8 mouse cellular contexts compared by ENCODE assay signal in genomic region chr10:95415159-95415532, GRCm38 (mm10). TPM values are rescaled to one million over a fixed set of nuclear protein-coding genes. Genes with fewer than 3 reads are reported as not detected.
DNase-seq lines count a peak whose midpoint lies in the region; ATAC-seq lines count a peak whose summit lies in the region.

No protein-coding gene starts in this region.

- DNase-seq in lung, adult 18-20 months = peak; percentile 51 to 60
- no peak for DNase-seq in lung, postnatal 36 days
- peak; percentile 53 for DNase-seq in heart, postnatal 4 days
- no peak for DNase-seq in retina, embryonic 14.5 days (ENCODE audit: low spot score)
- no peak for DNase-seq in thymus, postnatal 36 days

- H3K9me3 ChIP-seq in embryonic facial prominence, embryonic 12.5 days = no peaks in the 10 kb centered on the region
- no peaks in the 10 kb centered on the region for H3K9me3 ChIP-seq in liver, embryonic 15.5 days (replicated peaks)
- no peaks in the 10 kb centered on the region for H3K9me3 ChIP-seq in stomach, embryonic 14.5 days (ENCODE audit: control insufficient read depth, low read depth, low read length)

- under 1% methylated on average over 15 of the region's 15 CpGs for WGBS in embryonic facial prominence, embryonic 12.5 days
- 1% methylated on average over 15 of the region's 15 CpGs for WGBS in liver, embryonic 15.5 days (ENCODE audit: insufficient replicate concordance)
- WGBS in stomach, embryonic 14.5 days = under 1% methylated on average over 15 of the region's 15 CpGs

- H3K36me3 ChIP-seq in embryonic facial prominence, embryonic 12.5 days = no peaks in the 10 kb centered on the region
- H3K36me3 ChIP-seq in liver, embryonic 15.5 days (replicated peaks) = no peaks in the 10 kb centered on the region
- no peaks in the 10 kb centered on the region; the same call in 1 of the 2 replicates for H3K36me3 ChIP-seq in stomach, embryonic 14.5 days (ENCODE audit: control insufficient read depth, insufficient read depth, low read length)

- peak overlapping the region; percentile 81 for H3K9ac ChIP-seq in embryonic facial prominence, embryonic 12.5 days
- H3K9ac ChIP-seq in liver, embryonic 15.5 days = no peak overlapping the region
- no peak overlapping the region; the same call in 1 of the 2 replicates for H3K9ac ChIP-seq in stomach, embryonic 14.5 days (replicated peaks; ENCODE audit: low read depth, low read length)

- peak overlapping the region; percentile 71 for H3K4me3 ChIP-seq in embryonic facial prominence, embryonic 12.5 days
- peak overlapping the region; percentile 68 for H3K4me3 ChIP-seq in liver, embryonic 15.5 days (replicated peaks)
- peak overlapping the region; percentile 53 for H3K4me3 ChIP-seq in stomach, embryonic 14.5 days (ENCODE audit: low read depth, low read length)

- no peaks in the 10 kb centered on the region for H3K27me3 ChIP-seq in embryonic facial prominence, embryonic 12.5 days
- peaks cover 70% of the 10 kb centered on the region for H3K27me3 ChIP-seq in liver, embryonic 15.5 days
- H3K27me3 ChIP-seq in stomach, embryonic 14.5 days (ENCODE audit: control insufficient read depth, insufficient read depth, low read length) = no peaks in the 10 kb centered on the region

- peaks cover 4% of the 10 kb centered on the region for H3K4me1 ChIP-seq in embryonic facial prominence, embryonic 12.5 days
- peaks cover 39% of the 10 kb centered on the region for H3K4me1 ChIP-seq in liver, embryonic 15.5 days (replicated peaks)
- H3K4me1 ChIP-seq in stomach, embryonic 14.5 days (ENCODE audit: control insufficient read depth, insufficient read depth, low read length) = peaks cover 4% of the 10 kb centered on the region; the same call in 1 of the 2 replicates

- 0 out of 2 replicates have a peak, but pooled peaks have one; percentile 3 for ATAC-seq in embryonic facial prominence, embryonic 12.5 days (ENCODE audit: insufficient number of reproducible peaks, insufficient read depth, low FRiP score, low TSS enrichment)
- ATAC-seq in liver, embryonic 15.5 days (ENCODE audit: insufficient read depth) = no peak
- ATAC-seq in stomach, embryonic 14.5 days (ENCODE audit: insufficient number of reproducible peaks, insufficient read depth, low FRiP score, low read depth) = no peak

- H3K27ac ChIP-seq in embryonic facial prominence, embryonic 12.5 days = peak overlapping the region; percentile 92; the same call in 1 of the 2 replicates
- no peak overlapping the region for H3K27ac ChIP-seq in liver, embryonic 15.5 days (replicated peaks)
- H3K27ac ChIP-seq in stomach, embryonic 14.5 days (ENCODE audit: low read length) = no peak overlapping the region

- peak overlapping the region; percentile 98 for H3K4me2 ChIP-seq in embryonic facial prominence, embryonic 12.5 days (replicated peaks)
- H3K4me2 ChIP-seq in liver, embryonic 15.5 days = peak overlapping the region; percentile 95
- H3K4me2 ChIP-seq in stomach, embryonic 14.5 days (replicated peaks; ENCODE audit: low read depth, low read length) = peak overlapping the region; percentile 90

RNA-seq across cellular contexts. Expression of gene Socs2, which starts 1.8 kb away (rescaled TPM):
- 70.7 and 73.2 TPM in 2 replicates for polyA plus RNA-seq in embryonic facial prominence, embryonic 12.5 days (2016; fragmentation: Nextera tagmentation; extraction: Ambion mirVana)
- total RNA-seq in heart, postnatal 4 days (2021) = 100 to 1,000 TPM; 114 to 125 TPM
- 6.0 and 6.4 TPM in 2 replicates for polyA plus RNA-seq in liver, embryonic 15.5 days (2015; fragmentation: Nextera tagmentation; extraction: Ambion mirVana)
- polyA plus RNA-seq in stomach, embryonic 14.5 days (2014; fragmentation: Nextera tagmentation; extraction: Ambion mirVana) = 32.9 and 33.4 TPM in 2 replicates

Comparison
In these comparisons a context has a peak if more than half of its experiments do, and no peak if none do; other contexts are left out.
1. DNase-seq: peak in lung, adult 18-20 months (2 of 2) and heart, postnatal 4 days (single experiment); none in lung, postnatal 36 days (single experiment), retina, embryonic 14.5 days (single experiment) and thymus, postnatal 36 days (0 of 2).
2. Peak in every context shown above with its lines, with median percentiles within 50 percentile points of each other: H3K4me2 ChIP-seq and H3K4me3 ChIP-seq.